Mouse (Mus musculus) testis, postnatal 14 days (tissue): ENCODE results near the gene Tnfsf12.

Experiments used
- DNase-seq: peaks from one replicate; pipeline ENCODE4 v3.0.0; 2021; ENCODE audit warnings: low spot score

Tnfsf12 gene

GRCm38 (mm10) chr11:69680136-69680855 lies 15.4 kb downstream of the Tnfsf12 start:
- DNase-seq: no peak

- no peak for DNase-seq
Measured at GRCm38 (mm10) chr11:69679144-69679543, 16.5 kb downstream of the Tnfsf12 start.

GRCm38 (mm10) chr11:69672211-69672706 lies 23.4 kb downstream of the Tnfsf12 start, which contains the start of gene Eif4a1:
TSS of gene Eif4a1 (minus strand) at chr11:69672423.
- DNase-seq: peak; percentile 100

GRCm38 (mm10) chr11:69671726-69672124 lies 23.9 kb downstream of the Tnfsf12 start:
- DNase-seq: peak; percentile 75

- DNase-seq: peak; percentile 93
Measured at GRCm38 (mm10) chr11:69670786-69671725, 24.6 kb downstream of the Tnfsf12 start.

GRCm38 (mm10) chr11:69666665-69667005 lies 29.0 kb downstream of the Tnfsf12 start:
- DNase-seq: no peak

- DNase-seq: no peak
Measured at GRCm38 (mm10) chr11:69665961-69666664, 29.5 kb downstream of the Tnfsf12 start, which contains the start of gene Cd68. TSS of gene Cd68 (minus strand) at chr11:69666153.

- no peak for DNase-seq
Measured at GRCm38 (mm10) chr11:69665457-69665960, 30.1 kb downstream of the Tnfsf12 start.

- DNase-seq: no peak
Measured at GRCm38 (mm10) chr11:69664841-69665240, 30.8 kb downstream of the Tnfsf12 start.

GRCm38 (mm10) chr11:69663795-69664194 lies 31.9 kb downstream of the Tnfsf12 start:
- no peak for DNase-seq

- DNase-seq: no peak
Measured at GRCm38 (mm10) chr11:69662967-69663671, 32.5 kb downstream of the Tnfsf12 start.

- peak; percentile 95 for DNase-seq
Measured at GRCm38 (mm10) chr11:69662213-69662966, 33.3 kb downstream of the Tnfsf12 start, which contains the start of gene Mpdu1. TSS of gene Mpdu1 (minus strand) at chr11:69662642.

- DNase-seq: peak; percentile 67
Measured at GRCm38 (mm10) chr11:69661221-69661881, 34.3 kb downstream of the Tnfsf12 start.

GRCm38 (mm10) chr11:69657462-69657881 lies 38.2 kb downstream of the Tnfsf12 start:
- no peak for DNase-seq

- no peak for DNase-seq
Measured at GRCm38 (mm10) chr11:69656617-69657461, 38.8 kb downstream of the Tnfsf12 start.

- no peak for DNase-seq
Measured at GRCm38 (mm10) chr11:69656065-69656455, 39.6 kb downstream of the Tnfsf12 start.

- DNase-seq: peak; percentile 67
Measured at GRCm38 (mm10) chr11:69655264-69656064, 40.2 kb downstream of the Tnfsf12 start, which contains the start of gene Sox15. TSS of gene Sox15 (plus strand) at chr11:69655314.

- peak; percentile 36 for DNase-seq
Measured at GRCm38 (mm10) chr11:69654760-69655159, 40.9 kb downstream of the Tnfsf12 start.
